Mouse (Mus musculus): Measurements from ENCODE around the gene Ireb2. TPM values are rescaled to one million over a fixed set of nuclear protein-coding genes. Genes with fewer than 3 reads are reported as not detected.
"Not testable (repeated sequence)": the region's sequence is repeated elsewhere in the genome, so short reads cannot be mapped to it uniquely, and the experiment has no call there.

Ireb2 gene
- total RNA-seq, 2 experiments from 2014 or later: 48.9 to 54.1 TPM

DNA sequence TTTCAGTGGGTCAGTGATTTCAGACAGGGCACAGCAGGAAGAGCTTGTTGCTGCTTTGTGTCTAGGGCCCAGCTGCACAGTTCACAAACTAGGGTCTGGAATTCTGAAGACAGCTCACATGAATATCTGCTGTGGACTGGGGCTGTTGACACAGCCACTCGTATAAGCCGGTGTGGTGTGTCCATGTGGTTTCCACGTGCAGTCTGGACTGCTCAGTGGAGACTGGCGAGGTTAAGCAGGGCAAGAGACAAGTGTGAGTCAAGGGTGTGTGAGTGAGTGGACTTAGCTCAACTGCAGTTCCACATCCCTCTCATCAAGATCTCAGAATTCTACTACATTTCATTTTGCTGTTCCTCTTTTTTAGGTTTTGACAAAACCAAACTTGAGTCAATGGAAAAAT is 28.5 kb downstream of the Ireb2 start:
- no peak for DNase-seq (ENCODE audit: extremely low spot score in 1 of 2, low spot score in 1 of 2)

GRCm38 (mm10) chr9:54897097-54897496 is 33.5 kb downstream of the Ireb2 start:
- DNase-seq (ENCODE audit: extremely low spot score in 1 of 2, low spot score in 1 of 2): no peak

DNA sequence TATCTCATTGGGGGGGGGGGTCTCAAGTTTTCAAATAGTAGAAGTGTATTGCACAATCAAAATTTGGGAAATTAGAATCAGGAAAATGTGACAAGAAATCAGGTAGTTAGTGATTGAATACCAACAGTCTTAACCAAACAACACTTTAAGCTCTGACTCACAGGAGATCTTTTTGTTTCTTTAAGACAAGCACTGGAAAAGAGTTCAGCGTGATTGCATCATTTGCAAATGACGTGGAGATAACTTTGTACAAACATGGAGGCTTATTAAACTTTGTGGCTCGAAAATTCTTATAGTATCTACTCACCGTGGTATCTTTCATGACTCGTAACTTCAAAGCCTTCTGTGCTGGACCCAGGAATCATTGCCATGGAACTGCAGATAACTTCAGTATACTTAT is 45.9 kb downstream of the Ireb2 start:
- DNase-seq (ENCODE audit: extremely low spot score in 1 of 2, low spot score in 1 of 2): no peak

DNA sequence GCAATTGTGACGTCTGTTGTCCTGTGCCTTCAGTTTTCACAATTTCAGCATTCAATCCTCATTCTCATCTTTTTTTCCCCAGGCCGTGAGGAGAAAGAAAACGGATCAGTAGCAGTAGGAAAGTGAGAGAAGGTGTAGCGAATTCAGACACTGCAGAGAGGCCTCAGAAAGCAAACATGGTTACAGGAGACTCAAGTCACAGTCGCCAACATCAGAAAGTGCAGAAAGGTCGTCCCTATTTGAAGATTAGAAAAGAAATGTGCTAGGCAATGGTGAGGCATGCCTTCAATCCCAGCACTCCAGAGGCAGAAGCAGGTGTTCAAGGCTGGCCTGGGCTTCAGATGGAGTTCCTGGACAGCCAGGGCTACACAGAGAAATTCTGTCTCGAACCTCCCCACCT is 52.0 kb downstream of the Ireb2 start:
- no peak for DNase-seq (ENCODE audit: extremely low spot score in 1 of 2, low spot score in 1 of 2)

- DNase-seq (ENCODE audit: extremely low spot score in 1 of 2, low spot score in 1 of 2): no peak
These were observed 52.8 kb downstream of the Ireb2 start for GRCm38 (mm10) chr9:54916401-54916800.

GRCm38 (mm10) chr9:54917010-54917677 is 53.6 kb downstream of the Ireb2 start, which contains the start of gene Hykk:
TSS of gene Hykk (plus strand) at chr9:54917283.
- DNase-seq (ENCODE audit: extremely low spot score in 1 of 2, low spot score in 1 of 2): peak; percentile 55 to 61

DNA sequence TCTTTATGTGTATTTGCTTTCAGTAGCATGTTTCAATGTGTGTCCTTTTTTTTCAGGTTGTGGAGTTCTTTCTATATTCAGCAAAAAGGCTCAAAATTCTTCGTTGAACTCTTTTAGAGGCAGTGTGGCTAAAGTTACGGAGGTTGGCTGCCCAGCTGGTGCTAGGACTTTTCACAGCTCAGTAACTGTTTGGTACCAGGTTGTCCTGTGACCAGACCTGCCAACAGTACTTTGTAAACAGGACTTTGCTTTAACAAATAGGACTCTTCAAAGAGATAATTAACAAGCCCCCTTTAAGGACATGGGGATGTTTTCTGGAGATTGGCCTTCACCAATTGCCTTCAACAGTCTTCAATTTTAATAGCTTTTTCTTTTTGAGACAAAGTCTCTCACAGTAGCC is 54.6 kb downstream of the Ireb2 start:
- DNase-seq (ENCODE audit: extremely low spot score in 1 of 2, low spot score in 1 of 2): no peak

- DNase-seq (ENCODE audit: extremely low spot score in 1 of 2, low spot score in 1 of 2): no peak
These were observed 55.2 kb downstream of the Ireb2 start for GRCm38 (mm10) chr9:54918781-54919180.

- DNase-seq (ENCODE audit: extremely low spot score in 1 of 2, low spot score in 1 of 2): no peak
These were observed 56.4 kb downstream of the Ireb2 start for GRCm38 (mm10) chr9:54919946-54920345.

DNA sequence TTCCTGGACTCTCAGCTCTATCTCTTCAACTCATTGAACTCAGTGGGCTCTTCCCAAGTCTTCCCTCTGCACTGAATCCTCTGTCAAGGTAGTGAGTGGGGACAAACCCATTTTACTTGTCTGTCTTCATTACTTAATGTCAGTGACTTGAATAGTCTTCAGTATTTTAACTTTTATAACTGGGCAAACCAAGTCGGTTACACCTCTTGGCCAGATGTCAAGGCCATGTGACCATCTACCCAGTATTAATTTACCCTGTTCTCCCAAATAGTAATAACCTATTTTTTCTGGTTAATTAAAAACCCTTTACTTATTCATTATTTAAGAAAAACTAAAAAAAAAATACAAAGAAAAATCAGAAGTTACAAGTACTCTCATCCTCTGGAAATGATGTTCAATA is 67.2 kb downstream of the Ireb2 start:
- DNase-seq (ENCODE audit: extremely low spot score in 1 of 2, low spot score in 1 of 2): no peak

- no peak for DNase-seq (ENCODE audit: extremely low spot score in 1 of 2, low spot score in 1 of 2)
These were observed 68.2 kb downstream of the Ireb2 start for GRCm38 (mm10) chr9:54931765-54932164.

GRCm38 (mm10) chr9:54932379-54932778 is 68.8 kb downstream of the Ireb2 start:
- no peak for DNase-seq (ENCODE audit: extremely low spot score in 1 of 2, low spot score in 1 of 2)

- no peak for DNase-seq (ENCODE audit: extremely low spot score in 1 of 2, low spot score in 1 of 2)
These were observed 78.5 kb downstream of the Ireb2 start for GRCm38 (mm10) chr9:54942071-54942470.

DNA sequence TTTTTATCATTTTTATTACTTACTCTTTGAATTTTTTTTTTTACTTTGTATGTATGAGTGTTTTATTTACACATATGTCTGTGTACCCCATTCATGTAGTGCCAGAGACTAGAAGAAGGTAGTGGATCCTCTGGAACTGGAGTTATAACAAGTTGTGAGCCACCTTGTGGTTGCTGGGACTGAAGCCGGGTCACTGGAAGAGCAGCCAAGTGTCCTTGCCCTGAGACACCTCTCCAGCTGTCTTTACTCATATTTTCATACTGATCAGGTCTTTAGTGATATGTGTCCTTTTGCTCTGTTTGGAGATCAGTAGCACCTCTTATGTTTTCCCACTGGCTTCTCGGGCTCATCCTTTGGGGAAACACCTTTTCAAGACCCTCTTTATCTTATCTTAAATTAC is 80.9 kb downstream of the Ireb2 start:
- DNase-seq (ENCODE audit: extremely low spot score in 1 of 2, low spot score in 1 of 2): no peak

DNA sequence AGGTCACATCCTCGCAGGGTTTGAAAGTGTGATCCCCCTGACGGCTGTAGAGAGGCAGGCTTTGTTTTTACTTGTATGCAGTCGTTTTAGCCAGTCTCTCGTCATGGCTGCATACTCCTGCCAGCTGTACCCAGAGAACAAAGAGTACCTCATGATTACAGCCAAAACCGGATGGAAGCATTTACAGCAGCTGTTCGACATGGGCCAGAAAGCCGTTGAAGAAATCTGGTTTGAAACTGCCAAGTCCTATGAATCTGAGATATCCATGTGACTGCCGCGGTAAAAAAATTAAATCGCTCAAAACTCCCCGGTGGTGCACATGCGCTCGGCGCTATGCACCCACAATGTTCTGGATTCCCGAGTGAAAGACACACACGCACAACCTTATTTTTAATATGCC is 82.7 kb downstream of the Ireb2 start:
- DNase-seq (ENCODE audit: extremely low spot score in 1 of 2, low spot score in 1 of 2): no peak

DNA sequence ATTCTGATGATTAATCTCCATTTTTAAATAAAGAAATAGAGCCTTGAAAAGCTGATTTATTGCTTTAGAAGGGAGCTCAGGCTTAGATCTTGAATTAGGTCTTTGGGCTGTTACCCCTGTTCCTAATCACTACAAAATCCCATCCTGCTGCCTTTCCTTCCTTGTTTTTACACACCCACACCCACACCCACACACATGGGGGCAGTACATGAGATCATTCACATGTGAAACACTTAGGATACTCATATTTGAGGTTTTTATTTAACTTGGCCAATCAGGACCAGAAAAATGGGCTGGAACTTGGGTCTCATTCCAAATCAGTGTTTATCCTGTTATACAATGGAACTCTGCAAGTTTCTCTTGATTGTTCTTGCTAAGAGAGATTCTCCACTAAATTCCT is 85.9 kb downstream of the Ireb2 start:
- no peak for DNase-seq (ENCODE audit: extremely low spot score in 1 of 2, low spot score in 1 of 2)

GRCm38 (mm10) chr9:54950162-54950561 is 86.6 kb downstream of the Ireb2 start:
- DNase-seq (ENCODE audit: extremely low spot score in 1 of 2, low spot score in 1 of 2): not testable (repeated sequence)

GRCm38 (mm10) chr9:54950575-54951321 is 87.2 kb downstream of the Ireb2 start, which contains the start of the genes Psma4 and AY074887:
TSS of gene Psma4 (plus strand) at chr9:54950790.
TSS of gene AY074887 (minus strand) at chr9:54950998.
- peak; percentile 81 to 87 for DNase-seq (ENCODE audit: extremely low spot score in 1 of 2, low spot score in 1 of 2)

DNA sequence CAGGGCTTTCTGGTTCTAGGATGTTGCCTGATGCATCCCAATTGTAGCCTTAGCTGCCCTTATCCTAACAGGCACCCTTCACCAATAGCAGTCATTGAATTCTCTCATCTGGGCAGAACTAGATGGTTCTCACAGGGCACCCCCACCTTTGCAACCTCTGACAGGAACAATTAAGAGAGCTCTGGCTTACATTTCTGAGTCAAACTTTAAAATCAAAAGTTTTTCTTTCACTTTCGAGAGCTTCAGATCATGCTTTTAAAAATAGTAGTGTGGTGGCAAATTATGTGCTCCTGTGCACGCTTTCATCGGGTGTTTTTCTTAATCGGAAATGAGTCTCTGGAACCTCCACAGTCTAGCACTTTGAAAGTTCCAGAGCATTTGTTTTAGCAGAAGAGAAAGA is 97.5 kb downstream of the Ireb2 start:
- DNase-seq (ENCODE audit: extremely low spot score in 1 of 2, low spot score in 1 of 2): no peak
